Mouse (Mus musculus): ENCODE data around the gene Psmd11.

The Psmd11 gene

DNA sequence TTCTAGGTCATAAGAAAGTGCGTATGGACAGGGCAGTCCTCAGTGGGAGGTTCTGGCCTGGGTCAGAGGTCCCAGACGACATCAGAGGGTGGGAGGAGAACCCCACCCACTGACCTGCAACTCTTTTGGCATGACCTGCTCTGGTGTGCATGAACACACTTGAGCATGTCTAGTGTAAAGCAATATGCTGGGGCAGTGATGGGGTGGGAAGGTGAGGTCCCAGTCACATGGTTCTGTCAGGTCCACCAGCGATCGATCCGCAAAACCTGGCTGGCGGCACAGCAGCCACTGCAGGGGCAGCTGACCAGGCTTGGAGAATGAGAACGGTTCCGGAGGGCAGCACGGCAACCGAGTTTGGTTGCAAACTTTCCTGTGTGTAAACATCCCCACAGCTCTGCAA lies 53.9 kb downstream of the Psmd11 start:
- DNase-seq (ENCODE audit: low read depth), result no peak

DNA sequence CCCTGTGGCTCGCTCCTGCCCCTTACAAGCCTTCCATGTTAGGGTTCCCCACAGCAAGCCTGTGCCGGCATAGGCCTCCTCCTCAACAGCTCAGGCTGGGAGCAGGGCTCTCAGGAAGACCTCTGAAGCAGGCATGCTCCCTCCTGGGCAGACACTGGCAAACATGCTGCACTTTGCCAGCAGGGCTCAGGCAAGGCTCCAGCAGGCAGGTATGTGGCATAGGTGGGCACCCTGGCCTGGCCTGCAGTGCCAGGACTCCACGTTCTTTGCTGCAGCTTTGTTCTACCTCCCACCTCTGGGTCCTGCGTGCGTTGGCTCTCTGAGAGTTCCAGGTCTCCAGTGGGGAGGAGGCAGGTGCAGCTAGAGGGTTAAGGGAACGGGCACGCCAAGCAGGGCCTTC lies 54.5 kb downstream of the Psmd11 start:
- DNase-seq (ENCODE audit: low read depth), result no peak

DNA sequence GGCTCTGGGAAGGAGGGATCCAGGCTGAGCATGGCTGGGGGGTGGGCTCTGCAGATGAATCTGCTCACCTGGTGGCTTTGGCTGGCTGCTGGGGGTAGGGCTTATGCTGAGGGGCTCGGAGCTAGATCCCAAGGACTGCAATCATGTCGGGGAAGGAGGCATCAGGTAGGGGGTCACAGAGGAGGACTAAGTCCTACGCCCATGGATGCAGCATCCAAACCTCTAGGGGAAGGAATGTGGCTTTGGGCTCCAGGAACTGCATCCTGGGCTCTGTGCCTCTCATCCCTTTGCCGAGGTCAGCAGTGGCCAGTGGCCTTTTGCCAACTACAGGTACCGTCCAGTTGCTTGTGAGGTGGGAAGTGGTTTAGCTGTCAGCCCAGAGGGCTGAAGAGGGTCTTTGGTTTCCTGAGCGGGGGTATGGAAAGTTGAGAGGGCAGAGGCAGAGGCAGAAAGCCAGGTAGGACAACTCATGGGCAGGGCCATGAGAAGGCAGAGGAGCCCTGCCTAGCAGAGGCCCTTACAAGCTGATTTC lies 55.2 kb downstream of the Psmd11 start:
- no peak for DNase-seq (ENCODE audit: low read depth)

DNA sequence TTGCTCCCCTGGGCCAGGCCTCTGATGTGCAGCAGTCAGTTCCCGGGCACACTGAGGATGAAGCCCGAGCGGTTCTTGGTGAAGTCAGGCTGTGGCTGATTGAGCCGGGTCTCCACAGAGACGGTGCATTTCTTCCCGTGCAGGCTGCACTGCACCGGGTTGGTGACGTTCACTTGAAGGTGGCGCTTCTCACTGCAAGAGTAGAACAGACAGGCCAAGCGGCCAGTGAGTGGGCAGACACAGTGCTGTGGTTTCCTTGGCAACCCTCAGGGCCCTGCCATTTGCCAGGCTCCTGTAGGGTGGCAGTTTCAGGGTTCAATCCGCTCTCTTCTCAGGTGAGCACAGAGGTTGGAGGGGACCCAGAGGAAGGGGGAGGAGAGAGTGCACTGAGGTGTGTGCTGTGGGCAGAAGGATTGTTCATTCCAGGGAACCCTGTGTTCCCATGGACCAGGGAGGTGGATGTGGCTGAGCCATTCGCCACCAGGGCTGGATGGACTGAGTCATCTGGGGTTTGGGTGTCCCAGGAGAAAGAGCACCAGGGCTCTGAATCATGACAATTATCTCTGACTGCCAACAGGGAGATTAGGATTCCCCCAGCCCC lies 55.9 kb downstream of the Psmd11 start:
- peak; percentile 17 for DNase-seq (ENCODE audit: low read depth)

DNA sequence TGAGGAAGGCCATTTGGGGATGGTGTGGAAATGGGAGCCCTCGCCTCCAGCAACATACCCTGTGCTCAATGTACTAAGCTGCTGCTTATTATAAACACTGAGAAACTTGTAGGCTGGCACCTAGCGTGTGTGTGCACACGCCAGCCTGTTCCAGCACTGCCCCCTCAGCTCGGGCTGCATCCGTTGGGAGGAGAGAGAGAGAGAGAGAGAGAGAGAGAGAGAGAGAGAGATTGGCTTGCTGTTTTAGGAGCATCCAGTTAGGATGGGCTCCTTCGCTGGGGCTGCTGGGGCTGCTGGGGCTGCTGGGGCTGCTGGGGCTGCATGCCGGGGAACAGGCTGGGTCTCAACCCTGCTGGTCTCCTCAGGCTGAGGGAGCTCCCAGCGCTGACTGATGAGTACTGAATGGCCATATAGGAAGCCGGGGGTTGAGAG lies 56.7 kb downstream of the Psmd11 start:
- no peak for DNase-seq (ENCODE audit: low read depth)

DNA sequence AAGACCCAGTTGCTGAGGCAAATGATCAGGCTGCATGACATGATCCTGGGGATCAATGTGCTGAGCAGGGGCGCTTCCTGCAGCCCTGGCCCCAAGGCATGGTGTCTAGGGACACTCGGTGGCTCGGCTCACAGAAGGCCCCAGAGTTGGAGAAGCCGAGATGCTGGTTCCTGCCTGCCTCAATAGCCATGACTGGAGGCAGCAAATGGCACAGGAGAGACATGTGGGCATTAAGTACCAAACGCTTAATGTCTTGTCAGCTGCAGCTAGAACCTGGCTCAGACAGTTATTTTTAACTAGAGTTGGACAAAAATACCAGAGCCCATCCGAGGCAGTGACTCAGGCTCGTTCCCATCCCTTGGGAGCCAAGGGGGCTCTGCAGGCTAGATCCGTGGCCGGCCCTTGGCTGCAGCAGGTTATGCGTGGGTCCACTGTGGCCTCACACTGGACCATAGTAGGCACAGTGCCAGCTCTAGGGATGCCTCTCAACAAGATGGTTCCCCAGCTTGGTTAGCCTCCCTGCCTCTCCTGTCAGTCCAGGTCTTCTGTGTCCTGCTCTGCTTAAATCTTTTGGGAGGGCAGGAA lies 57.3 kb downstream of the Psmd11 start:
- no peak for DNase-seq (ENCODE audit: low read depth)

DNA sequence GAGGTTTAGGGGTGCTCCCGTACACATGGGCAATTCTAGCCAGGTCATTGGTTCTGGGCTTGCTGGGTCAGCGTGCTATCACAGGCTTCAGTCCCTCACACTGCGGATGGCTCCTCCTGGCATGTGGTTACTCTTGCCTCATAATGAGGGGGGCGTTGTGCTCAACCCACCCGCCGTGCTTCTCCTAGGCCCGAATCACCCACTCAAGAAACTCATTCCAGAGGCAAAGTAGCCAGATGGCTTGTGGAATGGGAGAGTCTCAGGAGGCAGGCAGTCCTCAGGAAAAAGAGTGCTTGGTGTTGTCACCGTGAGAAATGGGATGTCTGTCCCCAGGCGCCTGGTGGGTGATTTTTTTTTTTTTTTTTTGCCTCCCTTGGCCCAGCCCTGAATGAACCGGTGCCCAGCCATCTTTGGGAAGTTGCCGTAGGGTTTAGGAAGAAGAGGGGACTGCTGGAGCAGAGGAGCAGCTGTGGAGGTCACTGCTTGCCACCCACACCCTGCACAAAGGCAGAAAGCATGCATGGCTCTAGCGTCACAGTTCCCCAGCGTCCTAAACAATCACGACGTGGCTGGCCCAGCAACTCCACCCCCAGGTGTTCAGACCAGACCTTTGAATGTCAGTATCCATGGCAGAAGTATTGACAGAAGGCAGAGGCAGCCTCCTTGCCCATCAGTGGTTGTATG lies 59.6 kb downstream of the Psmd11 start:
- DNase-seq (ENCODE audit: low read depth), result no peak

DNA sequence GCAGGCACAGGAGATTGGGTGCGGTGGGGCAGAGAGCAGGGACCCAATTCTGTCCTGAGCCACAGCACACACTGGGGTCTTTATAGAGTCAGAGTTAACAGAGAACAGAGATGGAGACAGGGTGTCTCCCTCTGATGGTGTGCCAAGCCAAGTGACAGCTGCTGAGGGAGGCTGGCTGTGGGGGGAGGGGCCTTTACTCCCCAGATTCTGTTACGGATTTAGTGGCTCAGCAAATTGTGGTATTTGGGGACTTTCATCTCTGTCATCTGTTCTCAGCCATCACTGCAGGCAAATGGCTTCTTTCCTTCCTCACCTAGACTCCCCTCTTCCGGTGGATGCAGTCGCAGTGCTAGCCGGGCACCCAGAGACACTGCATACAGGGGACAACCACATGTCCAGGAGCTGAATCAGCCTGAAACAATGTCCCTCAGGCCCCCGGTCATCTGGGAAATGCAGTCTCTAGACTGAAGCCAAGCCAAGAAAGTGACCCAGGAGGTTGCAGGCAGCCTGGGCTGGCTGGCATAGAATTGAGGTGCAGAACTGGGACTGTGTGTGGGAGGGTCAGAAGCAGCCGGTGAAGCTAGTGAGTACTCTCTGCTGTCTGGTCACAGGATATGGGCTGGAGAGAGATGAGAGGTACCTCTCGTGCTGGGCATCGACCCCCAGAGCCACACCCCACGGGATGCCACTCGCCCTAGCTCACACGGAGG lies 60.9 kb downstream of the Psmd11 start:
- no peak for DNase-seq (ENCODE audit: low read depth)

DNA sequence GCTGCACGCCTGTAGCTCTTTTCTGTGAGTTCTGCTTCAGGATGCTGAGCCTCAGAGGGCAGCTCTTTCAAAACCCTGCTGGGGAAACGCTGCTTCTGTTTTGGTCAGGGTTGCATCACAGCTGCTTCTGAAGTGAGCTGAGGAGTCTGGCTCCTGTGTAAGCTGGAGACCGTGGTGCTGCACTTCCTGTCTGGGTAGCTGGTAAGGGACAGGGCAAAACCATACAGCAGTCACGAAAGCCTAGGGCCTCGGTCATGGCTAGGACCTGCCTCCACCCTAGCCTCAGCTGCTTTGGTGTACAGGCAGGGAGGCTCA lies 61.4 kb downstream of the Psmd11 start:
- DNase-seq (ENCODE audit: low read depth), result peak; percentile 26

DNA sequence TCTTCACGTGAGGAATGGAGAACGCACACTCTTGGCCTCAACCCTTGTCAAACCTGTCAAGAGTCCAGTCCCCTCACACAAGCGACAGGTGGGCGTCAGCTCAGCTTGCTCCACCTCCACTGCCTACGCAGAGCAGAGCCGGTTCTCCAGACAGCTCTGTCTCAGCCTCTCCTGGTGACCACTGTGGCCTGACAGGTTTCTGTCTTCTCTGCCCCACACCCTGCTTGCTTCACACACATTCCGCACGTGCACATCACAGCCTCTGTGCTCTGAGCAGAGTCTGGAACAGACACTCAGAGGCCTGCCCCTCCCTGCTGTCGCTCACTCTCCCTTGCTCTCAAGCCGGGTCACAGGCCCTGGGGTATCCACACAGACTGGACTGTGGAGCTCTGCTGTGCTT lies 62.4 kb downstream of the Psmd11 start:
- no peak for DNase-seq (ENCODE audit: low read depth)

DNA sequence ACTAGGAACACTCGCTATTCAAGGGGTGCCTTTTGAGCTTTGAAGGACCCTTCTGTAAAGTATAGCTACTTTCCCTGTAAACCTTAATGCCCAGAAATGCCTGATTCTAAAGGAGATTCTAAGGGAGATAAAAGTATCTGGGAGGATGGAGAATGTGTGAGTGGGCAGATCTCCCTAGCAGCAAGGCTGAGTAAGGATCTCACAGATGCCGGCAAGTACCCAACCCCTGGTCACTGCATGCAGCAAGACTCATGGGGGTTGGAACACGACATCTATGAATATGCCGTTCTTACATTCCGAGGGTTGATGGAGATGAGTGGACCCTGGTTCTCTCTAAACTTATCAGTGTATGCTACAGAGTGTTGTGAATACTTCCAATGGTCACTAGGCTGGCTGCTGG lies 64.8 kb downstream of the Psmd11 start:
- no peak for DNase-seq (ENCODE audit: low read depth)

DNA sequence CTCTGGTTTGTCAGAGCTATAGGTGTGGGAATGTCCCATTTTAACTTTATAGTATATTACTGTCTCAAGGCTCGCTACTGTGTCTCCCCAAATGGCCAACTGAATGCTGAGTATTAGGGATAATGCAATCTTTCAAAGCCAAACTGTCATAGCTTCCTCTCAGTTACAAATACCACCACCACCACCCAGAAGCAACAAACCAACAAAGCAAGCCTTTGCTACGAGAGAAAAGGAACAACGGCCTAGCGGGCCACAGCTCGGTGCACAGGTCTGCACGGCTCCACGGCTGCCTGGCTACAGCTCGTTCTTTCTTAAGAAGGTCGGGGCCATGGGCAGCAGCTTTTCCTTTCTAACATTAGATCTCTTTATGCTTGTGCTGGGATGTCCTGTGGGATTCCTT lies 66.4 kb downstream of the Psmd11 start:
- DNase-seq (ENCODE audit: low read depth), result no peak

DNA sequence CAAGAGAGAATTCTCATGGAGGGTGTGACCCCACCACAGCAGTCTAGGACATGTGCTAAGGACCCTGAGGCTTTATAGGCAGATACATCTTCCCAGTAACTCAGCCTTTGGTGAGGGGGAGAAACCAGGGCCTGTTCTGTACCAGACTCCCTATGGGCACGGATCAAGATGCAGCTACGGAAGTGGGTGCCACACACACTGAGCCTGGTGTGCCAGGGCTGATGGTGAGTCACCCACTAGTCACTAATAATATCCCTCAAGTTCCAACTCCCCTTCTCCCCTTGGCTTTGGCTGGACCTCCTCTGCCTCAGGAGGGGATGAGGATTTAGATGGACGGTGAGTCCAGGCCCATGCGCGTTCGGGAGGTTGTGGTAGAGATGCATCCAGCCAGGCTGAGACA lies 67.6 kb downstream of the Psmd11 start:
- DNase-seq (ENCODE audit: low read depth), result peak; percentile 20

DNA sequence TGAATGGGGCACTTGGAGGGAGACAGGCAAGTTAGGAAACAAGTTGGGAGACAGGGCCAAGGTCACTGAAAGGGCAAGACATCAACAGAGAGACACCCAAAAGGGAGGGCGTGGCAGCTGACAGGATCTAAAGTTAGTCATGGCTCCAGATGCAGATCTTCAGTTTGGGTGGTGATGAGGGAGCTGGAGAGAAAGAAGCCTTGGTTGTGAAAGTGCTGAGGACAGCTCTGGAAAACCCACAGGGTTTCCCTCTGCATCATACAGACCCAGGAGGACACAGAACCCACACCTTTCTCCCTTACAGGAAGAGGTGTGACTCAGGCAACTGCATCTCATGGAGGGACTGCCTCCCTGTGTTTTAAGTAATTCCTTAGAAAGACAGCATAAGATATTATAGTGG lies 68.2 kb downstream of the Psmd11 start:
- no peak for DNase-seq (ENCODE audit: low read depth)

DNA sequence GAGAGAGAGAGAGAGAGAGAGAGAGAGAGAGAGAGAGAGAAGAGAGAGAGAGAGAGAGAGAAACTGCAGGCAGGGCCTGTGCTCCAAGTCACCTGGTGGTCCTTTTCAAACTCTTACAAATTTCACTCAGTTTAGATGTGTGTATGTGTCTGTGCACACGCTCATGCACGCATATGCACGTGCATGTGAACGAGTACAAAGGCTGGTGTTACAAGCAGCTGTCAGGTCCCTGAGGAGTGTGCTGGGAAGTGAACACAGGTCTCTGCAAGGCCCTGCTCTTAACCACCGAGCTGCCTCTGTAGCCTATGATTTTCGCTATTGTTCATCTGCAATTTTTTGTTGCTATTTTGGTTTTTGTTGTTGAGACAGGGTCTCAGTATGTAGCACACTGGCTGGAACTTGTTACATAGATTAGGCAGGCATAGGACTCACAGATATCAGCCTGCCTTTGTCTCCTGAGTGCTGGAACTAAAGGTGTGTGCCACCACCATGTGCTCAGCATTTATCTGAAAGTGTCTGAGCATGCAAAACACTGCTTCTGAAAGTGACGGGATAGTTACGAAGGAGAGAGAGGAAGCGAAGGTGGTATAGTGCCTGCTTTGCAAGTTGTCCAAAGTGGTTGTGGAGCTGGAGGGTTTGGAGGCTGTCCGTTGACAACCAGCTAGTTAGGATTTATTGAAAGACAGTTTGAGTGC lies 69.0 kb downstream of the Psmd11 start:
- DNase-seq (ENCODE audit: low read depth), result no peak

DNA sequence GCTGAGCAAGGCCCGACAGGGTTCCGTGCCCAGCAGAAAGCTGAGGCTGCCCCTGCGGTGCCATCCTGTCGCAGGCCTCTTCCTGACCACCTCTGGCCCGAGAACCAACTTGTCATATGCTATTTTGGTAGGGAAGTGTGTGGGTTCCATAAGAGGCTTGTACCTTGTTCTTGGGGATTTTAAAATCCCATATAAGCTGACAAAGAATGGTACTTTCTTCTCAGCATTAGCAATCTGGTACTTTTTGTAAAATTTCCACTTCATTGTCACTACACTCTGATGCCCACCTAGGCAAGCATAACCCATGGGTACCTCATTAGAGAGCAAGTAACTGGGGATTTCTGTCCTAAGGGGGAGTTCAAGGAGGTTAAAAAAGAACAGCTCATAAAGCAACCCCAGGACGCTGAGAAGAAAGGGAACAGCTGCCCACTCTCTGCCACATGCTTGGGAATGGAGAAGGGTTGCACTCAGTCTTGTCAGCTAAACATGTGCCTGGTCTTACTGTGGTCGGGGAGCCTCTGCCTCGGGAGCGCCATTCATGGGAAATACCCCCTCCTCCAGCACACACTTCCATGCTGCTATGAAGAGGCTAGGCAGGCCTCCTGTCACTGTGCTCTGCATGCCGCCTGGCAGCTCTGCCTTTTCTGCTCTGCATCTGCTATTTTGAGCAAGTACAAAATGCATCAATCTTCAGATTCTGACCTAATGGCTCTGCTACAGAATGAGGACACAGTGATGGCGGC lies 70.1 kb downstream of the Psmd11 start:
- no peak for DNase-seq (ENCODE audit: low read depth)

DNA sequence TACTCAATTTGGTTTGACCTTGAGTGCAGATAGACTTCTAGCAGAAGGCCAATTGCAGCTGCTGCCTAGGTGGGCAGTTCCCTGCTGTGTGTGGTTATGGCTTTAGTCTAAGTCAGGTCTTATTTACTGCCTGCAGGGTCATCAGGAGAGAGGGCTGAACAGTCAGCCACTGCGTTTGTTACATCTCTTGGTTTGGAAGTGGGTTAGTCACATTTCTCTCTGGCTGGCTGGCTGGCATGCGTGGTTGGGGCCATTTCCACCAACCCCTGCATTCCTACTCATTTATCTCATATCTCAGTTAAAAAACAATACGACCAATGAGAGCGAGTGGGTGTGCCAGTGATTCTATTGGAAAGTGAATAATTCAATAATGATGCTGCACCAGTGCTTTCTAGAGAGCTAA lies 71.1 kb downstream of the Psmd11 start:
- DNase-seq (ENCODE audit: low read depth), result peak; percentile 40

DNA sequence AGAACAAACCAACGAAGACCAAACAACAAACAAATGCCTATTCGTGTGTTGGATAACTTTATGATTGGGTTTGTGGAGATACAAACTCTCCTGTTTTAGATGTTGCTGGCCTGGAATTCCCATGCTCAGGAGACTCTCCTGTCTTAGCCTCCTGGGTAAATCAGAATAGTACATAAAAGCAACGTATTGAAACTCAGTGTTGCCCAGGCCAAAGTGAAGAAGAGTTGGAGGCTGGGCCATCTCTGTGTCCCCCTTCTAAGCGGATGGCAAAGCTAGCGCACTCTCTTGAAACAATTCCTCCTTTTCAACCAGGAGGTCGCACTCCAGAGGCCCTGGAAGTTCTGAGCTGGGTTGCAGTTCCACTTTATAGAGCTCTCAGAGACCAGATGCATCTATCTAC lies 74.9 kb downstream of the Psmd11 start:
- DNase-seq (ENCODE audit: low read depth), result no peak

DNA sequence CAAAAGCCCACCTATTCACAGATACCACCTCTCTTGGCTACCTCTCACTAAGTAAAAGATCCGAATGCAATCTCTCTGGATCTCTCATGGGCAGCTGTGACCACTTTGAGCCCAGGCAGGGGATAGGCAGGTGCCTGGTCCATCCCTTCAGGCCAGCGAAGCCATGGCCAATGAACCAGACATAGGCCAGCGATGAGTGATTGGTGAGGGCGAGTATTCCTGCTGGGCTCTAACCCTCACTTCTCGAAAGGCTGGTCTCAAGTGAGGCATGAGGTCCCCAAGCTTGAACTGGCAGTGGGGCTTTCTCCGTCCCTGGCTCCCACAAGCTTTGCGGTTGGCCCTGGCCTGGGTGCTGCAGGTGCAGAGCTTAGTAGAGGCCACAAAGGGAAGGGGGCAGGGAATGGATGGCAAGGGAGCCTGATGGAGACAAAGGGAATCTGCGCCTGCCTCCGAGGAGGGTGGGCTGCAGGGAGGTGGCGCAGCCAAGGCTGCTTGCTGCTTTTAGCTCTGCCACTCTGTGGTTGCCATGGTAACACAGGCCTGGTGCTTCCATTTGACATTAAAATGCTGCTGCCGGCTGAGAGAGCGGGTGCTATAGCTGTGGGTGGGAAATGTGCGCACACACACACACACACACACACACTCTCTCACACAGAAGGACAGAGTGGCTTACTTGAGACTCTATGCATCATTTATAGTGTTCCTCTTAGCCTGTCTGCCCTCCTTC lies 75.5 kb downstream of the Psmd11 start:
- DNase-seq (ENCODE audit: low read depth), result no peak

DNA sequence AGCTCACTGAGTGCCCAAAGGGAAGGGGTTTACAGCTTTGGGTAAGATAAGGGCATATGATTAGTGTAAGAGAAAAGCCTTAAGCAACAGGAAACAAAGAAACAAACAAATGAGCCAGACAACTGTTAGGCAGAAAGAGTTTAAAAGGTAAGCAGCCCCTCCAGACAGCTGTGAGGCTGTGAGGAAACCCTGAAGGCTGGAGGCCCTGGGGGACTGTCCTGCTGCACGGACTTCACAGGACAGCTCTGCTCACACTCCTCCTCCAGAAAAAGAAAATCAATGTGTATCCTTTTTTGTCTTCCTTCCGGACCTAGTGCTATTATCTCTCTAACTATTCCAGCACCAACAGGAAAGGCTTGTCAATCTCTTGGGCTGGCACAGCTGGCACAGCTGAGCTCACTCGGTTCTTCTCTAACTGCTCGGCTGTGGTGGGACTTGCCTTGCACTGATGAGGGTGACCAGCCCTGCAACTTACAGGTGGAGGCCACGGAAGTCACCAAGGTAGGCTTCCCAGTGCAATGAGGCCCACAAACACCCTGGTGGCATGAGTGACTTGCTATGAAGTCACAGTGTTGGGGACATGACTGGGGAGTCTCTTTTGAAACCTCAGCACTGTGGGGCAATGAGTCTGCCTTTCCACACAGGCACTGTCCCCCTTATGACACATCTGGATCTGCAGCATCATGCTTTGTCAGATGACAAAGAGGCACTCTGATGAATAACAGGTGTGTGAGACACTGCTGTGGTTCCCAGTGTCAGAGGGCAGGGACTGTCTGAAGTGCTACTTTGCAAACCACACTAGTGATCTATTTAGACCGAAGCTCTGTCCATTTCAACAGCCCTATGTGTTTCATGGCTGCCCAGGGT lies 76.3 kb downstream of the Psmd11 start:
- DNase-seq (ENCODE audit: low read depth), result no peak
